Mouse (Mus musculus): ENCODE results near the gene Etfa. TPM values are rescaled to one million over a fixed set of nuclear protein-coding genes. Genes with fewer than 3 reads are reported as not detected.

The Etfa gene
- polyA plus RNA-seq, 1 experiment from 2014 or later = 189 TPM

- Histone ChIP-seq H3K9ac (peak overlapping the region; percentile 91; the same call in 1 of the 2 replicates), H3K27me3 (peaks cover 12% of the 10 kb centered on the region), H3K9me3 (no peaks in the 10 kb centered on the region), H3K36me3 (no peaks in the 10 kb centered on the region), H3K4me1 (peaks cover 8% of the 10 kb centered on the region; the same call in 1 of the 2 replicates), H3K27ac (no peak overlapping the region), H3K4me3 (peak overlapping the region; percentile 82), H3K4me2 (peak overlapping the region; percentile 76)
- 84% methylated on average over 10 of the region's 10 CpGs for WGBS
- ATAC-seq (ENCODE audit: insufficient number of reproducible peaks, insufficient read depth, low FRiP score, low TSS enrichment, low read depth) = no peak
These were observed 1.3 kb downstream of the Etfa start for GRCm38 (mm10) chr9:55510651-55511235.

GRCm38 (mm10) chr9:55509731-55510130 is 2.3 kb downstream of the Etfa start:
- Histone ChIP-seq H3K27ac (no peak overlapping the region), H3K4me2 (no peak overlapping the region), H3K27me3 (peaks cover 12% of the 10 kb centered on the region), H3K4me1 (peaks cover 8% of the 10 kb centered on the region; the same call in 1 of the 2 replicates), H3K4me3 (no peak overlapping the region), H3K36me3 (no peaks in the 10 kb centered on the region), H3K9ac (no peak overlapping the region), H3K9me3 (no peaks in the 10 kb centered on the region)
- ATAC-seq (ENCODE audit: insufficient number of reproducible peaks, insufficient read depth, low FRiP score, low TSS enrichment, low read depth) = no peak
- WGBS = 82% methylated on average over 1 of the region's 1 CpGs

GRCm38 (mm10) chr9:55508701-55509100 is 3.3 kb downstream of the Etfa start:
- ATAC-seq (ENCODE audit: insufficient number of reproducible peaks, insufficient read depth, low FRiP score, low TSS enrichment, low read depth) = no peak
- Histone ChIP-seq H3K27ac (no peak overlapping the region), H3K4me1 (peaks cover 8% of the 10 kb centered on the region; the same call in 1 of the 2 replicates), H3K4me2 (no peak overlapping the region), H3K27me3 (peaks cover 6% of the 10 kb centered on the region), H3K9ac (no peak overlapping the region), H3K36me3 (no peaks in the 10 kb centered on the region), H3K9me3 (no peaks in the 10 kb centered on the region), H3K4me3 (no peak overlapping the region)
- WGBS = 78% methylated on average over 4 of the region's 4 CpGs

GRCm38 (mm10) chr9:55507922-55508321 is 4.1 kb downstream of the Etfa start:
- Histone ChIP-seq H3K4me3 (no peak overlapping the region), H3K9ac (no peak overlapping the region), H3K4me2 (no peak overlapping the region), H3K36me3 (no peaks in the 10 kb centered on the region), H3K4me1 (peaks cover 8% of the 10 kb centered on the region; the same call in 1 of the 2 replicates), H3K27me3 (no peaks in the 10 kb centered on the region), H3K27ac (no peak overlapping the region), H3K9me3 (no peaks in the 10 kb centered on the region)
- WGBS = 87% methylated on average over 3 of the region's 3 CpGs
- no peak for ATAC-seq (ENCODE audit: insufficient number of reproducible peaks, insufficient read depth, low FRiP score, low TSS enrichment, low read depth)

- WGBS = 65% methylated on average over 2 of the region's 2 CpGs
- peaks cover 19% of the 10 kb centered on the region for H3K36me3 ChIP-seq
These were observed 29.9 kb downstream of the Etfa start for GRCm38 (mm10) chr9:55482116-55482515.

GRCm38 (mm10) chr9:55478699-55479098 is 33.3 kb downstream of the Etfa start:
- Histone ChIP-seq H3K36me3 (peaks cover 10% of the 10 kb centered on the region), H3K4me3 (no peak overlapping the region), H3K9me3 (no peaks in the 10 kb centered on the region), H3K27me3 (no peaks in the 10 kb centered on the region), H3K4me2 (no peak overlapping the region), H3K27ac (no peak overlapping the region), H3K4me1 (no peaks in the 10 kb centered on the region), H3K9ac (no peak overlapping the region)
- ATAC-seq (ENCODE audit: insufficient number of reproducible peaks, insufficient read depth, low FRiP score, low TSS enrichment, low read depth) = no peak

More at GRCm38 (mm10) chr9:55482116-55482515, 29.9 kb downstream of the Etfa start:
- Histone ChIP-seq H3K4me1 (no peaks in the 10 kb centered on the region), H3K4me3 (no peak overlapping the region), H3K9ac (no peak overlapping the region), H3K4me2 (no peak overlapping the region), H3K9me3 (no peaks in the 10 kb centered on the region), H3K27ac (no peak overlapping the region), H3K27me3 (no peaks in the 10 kb centered on the region)
- no peak for ATAC-seq (ENCODE audit: insufficient number of reproducible peaks, insufficient read depth, low FRiP score, low TSS enrichment, low read depth)

- H3K9me3 ChIP-seq = no peaks in the 10 kb centered on the region
- no peak overlapping the region for H3K9ac ChIP-seq
- no peaks in the 10 kb centered on the region for H3K27me3 ChIP-seq
- 57% methylated on average over 1 of the region's 1 CpGs for WGBS
- no peak overlapping the region for H3K4me2 ChIP-seq
- H3K36me3 ChIP-seq = peaks cover 6% of the 10 kb centered on the region
- H3K4me1 ChIP-seq = no peaks in the 10 kb centered on the region
- ATAC-seq (ENCODE audit: insufficient number of reproducible peaks, insufficient read depth, low FRiP score, low TSS enrichment, low read depth) = no peak
- H3K4me3 ChIP-seq = no peak overlapping the region
- no peak overlapping the region for H3K27ac ChIP-seq
These were observed 36.0 kb downstream of the Etfa start for GRCm38 (mm10) chr9:55476084-55476483.

- Histone ChIP-seq H3K36me3 (peaks cover 9% of the 10 kb centered on the region; the same call in 1 of the 2 replicates), H3K4me2 (no peak overlapping the region), H3K4me1 (no peaks in the 10 kb centered on the region), H3K27ac (no peak overlapping the region), H3K9ac (no peak overlapping the region), H3K27me3 (no peaks in the 10 kb centered on the region), H3K9me3 (no peaks in the 10 kb centered on the region), H3K4me3 (no peak overlapping the region)
- ATAC-seq (ENCODE audit: insufficient number of reproducible peaks, insufficient read depth, low FRiP score, low TSS enrichment, low read depth) = no peak
- 45% methylated on average over 1 of the region's 1 CpGs for WGBS
These were observed 43.6 kb downstream of the Etfa start for GRCm38 (mm10) chr9:55468397-55468796.

GRCm38 (mm10) chr9:55453366-55453765 is 58.7 kb downstream of the Etfa start:
- Histone ChIP-seq H3K4me3 (no peak overlapping the region), H3K9ac (no peak overlapping the region), H3K4me1 (peaks cover 12% of the 10 kb centered on the region), H3K9me3 (no peaks in the 10 kb centered on the region), H3K4me2 (no peak overlapping the region), H3K36me3 (peaks cover 23% of the 10 kb centered on the region), H3K27me3 (no peaks in the 10 kb centered on the region), H3K27ac (no peak overlapping the region)
- 88% methylated on average over 5 of the region's 5 CpGs for WGBS
- ATAC-seq (ENCODE audit: insufficient number of reproducible peaks, insufficient read depth, low FRiP score, low TSS enrichment, low read depth) = no peak

- 98% methylated on average over 1 of the region's 1 CpGs for WGBS
- no peak overlapping the region for H3K9ac ChIP-seq
- H3K27ac ChIP-seq = no peak overlapping the region
- no peak for ATAC-seq (ENCODE audit: insufficient number of reproducible peaks, insufficient read depth, low FRiP score, low TSS enrichment, low read depth)
- H3K4me1 ChIP-seq = peaks cover 12% of the 10 kb centered on the region
- peaks cover 23% of the 10 kb centered on the region for H3K36me3 ChIP-seq
- H3K4me3 ChIP-seq = no peak overlapping the region
- no peak overlapping the region for H3K4me2 ChIP-seq
- no peaks in the 10 kb centered on the region for H3K9me3 ChIP-seq
- H3K27me3 ChIP-seq = no peaks in the 10 kb centered on the region
These were observed 59.1 kb downstream of the Etfa start for GRCm38 (mm10) chr9:55452906-55453305.

- Histone ChIP-seq H3K36me3 (peaks cover 18% of the 10 kb centered on the region), H3K9ac (no peak overlapping the region), H3K27me3 (no peaks in the 10 kb centered on the region), H3K4me3 (no peak overlapping the region), H3K27ac (no peak overlapping the region), H3K9me3 (no peaks in the 10 kb centered on the region), H3K4me1 (peaks cover 12% of the 10 kb centered on the region), H3K4me2 (no peak overlapping the region)
- ATAC-seq (ENCODE audit: insufficient number of reproducible peaks, insufficient read depth, low FRiP score, low TSS enrichment, low read depth) = no peak
- WGBS = 81% methylated on average over 3 of the region's 3 CpGs
These were observed 60.6 kb downstream of the Etfa start for GRCm38 (mm10) chr9:55451426-55451825.

GRCm38 (mm10) chr9:55450035-55450434 is 62.0 kb downstream of the Etfa start:
- Histone ChIP-seq H3K4me1 (peaks cover 12% of the 10 kb centered on the region), H3K27me3 (no peaks in the 10 kb centered on the region), H3K9me3 (no peaks in the 10 kb centered on the region), H3K27ac (peak overlapping the region; percentile 29), H3K4me2 (no peak overlapping the region), H3K9ac (no peak overlapping the region), H3K36me3 (peaks cover 8% of the 10 kb centered on the region; the same call in 1 of the 2 replicates), H3K4me3 (no peak overlapping the region)
- WGBS = 52% methylated on average over 6 of the region's 6 CpGs
- peak; percentile 66; the same call in 1 of the 2 replicates for ATAC-seq (ENCODE audit: insufficient number of reproducible peaks, insufficient read depth, low FRiP score, low TSS enrichment, low read depth)

Measured in embryonic facial prominence, embryonic 13.5 days (tissue).